Mouse (Mus musculus): Measurements from ENCODE around the gene Cntf. TPM values are rescaled to one million over a fixed set of nuclear protein-coding genes. Genes with fewer than 3 reads are reported as not detected.

Cntf gene
- polyA plus RNA-seq, 1 experiment, result 3.8 TPM

DNA sequence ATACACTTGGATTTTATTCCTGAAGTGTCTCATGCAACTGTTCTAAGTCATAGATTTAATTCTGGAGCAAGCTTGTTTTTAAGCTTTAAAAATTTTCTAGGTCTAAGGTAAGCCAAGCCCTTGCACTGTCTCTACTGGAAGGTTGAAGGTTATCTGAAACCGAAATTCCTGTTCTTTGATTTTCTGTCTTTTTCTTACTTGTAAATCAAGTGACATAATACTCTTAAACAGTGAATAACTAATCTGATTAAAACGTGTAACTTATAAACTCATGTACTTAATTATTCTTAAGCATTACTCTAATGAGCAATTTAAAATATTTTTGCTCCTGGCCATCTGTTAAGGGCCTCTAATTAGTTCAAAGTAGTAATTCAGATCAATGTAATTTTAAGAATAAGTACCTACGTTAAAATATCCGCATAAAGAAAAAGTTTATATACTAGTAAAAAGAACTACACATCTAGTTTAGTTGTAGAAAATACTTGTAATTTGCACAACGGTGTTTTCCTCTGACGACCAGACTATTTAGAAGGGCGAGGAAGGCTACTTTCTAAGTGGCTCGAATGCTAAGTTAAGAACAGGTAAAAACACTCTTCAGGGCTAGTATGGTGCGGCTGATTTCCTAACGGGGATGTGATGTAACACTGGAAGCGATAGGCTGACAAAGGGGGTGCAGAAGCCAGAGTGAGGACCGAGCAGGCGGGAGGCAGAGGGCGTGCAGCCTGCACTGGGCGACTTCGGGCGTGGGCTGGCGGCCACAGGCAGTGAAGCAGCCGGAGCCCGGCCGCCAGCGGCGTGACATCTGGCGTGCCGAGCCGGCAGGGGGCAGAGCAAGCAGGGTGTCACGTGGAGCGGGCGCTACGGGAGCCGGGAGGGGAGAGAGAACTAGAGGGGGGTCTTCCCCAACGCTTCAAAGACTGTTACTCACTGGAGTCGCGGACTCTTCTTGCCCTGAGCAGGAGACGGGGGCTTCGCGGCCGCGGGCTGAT is 28.9 kb upstream of the Cntf start:
- H3K4me3 ChIP-seq (replicated peaks; ENCODE audit: insufficient read depth, low read depth, low read length), result peak overlapping the region; percentile 63
- no peaks in the 10 kb centered on the region for H3K4me1 ChIP-seq (ENCODE audit: control insufficient read depth, insufficient read depth, low read length)
- WGBS, result under 1% methylated on average over 39 of the region's 39 CpGs
- TF ChIP-seq CTCF (IDR thresholded peaks at IDR 0.05; ENCODE audit: borderline replicate concordance, insufficient read depth, low read depth, low read length) (no peak; the same call in 1 of the 2 replicates), POLR2A (IDR thresholded peaks at IDR 0.05; ENCODE audit: borderline replicate concordance, insufficient read depth, low read length) (peak; percentile 19; the same call in 1 of the 2 replicates)
- H3K27ac ChIP-seq (ENCODE audit: insufficient read depth, low read length), result peak overlapping the region; percentile 96
- DNase-seq, result peak; percentile 86 to 88
- no peaks in the 10 kb centered on the region for H3K27me3 ChIP-seq (ENCODE audit: control insufficient read depth, insufficient read depth, low read length)

DNA sequence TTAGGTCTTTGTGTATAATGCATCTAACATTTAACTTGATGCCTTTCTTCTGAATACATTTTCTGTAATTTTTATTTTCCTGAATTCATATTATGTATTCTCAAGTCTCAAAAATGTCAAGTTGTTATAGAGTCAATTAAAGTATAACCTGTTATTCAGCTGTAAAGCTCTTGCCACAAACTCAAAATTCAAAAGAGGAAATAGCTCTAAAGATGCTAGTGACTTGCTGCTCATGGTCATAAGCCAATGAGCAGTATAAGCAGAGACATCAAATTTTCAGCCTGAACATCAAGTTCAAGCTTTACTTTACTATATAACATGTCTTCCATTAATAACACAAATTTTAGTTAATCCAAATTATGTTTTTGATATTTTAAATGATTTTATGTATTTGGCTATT is 26.9 kb upstream of the Cntf start:
- TF ChIP-seq POLR2A (IDR thresholded peaks at IDR 0.05; ENCODE audit: borderline replicate concordance, insufficient read depth, low read length) (no peak), CTCF (IDR thresholded peaks at IDR 0.05; ENCODE audit: borderline replicate concordance, insufficient read depth, low read depth, low read length) (no peak)
- Histone ChIP-seq H3K27me3 (ENCODE audit: control insufficient read depth, insufficient read depth, low read length) (no peaks in the 10 kb centered on the region), H3K4me3 (replicated peaks; ENCODE audit: insufficient read depth, low read depth, low read length) (no peak overlapping the region), H3K27ac (ENCODE audit: insufficient read depth, low read length) (no peak overlapping the region), H3K4me1 (ENCODE audit: control insufficient read depth, insufficient read depth, low read length) (no peaks in the 10 kb centered on the region)
- no peak for DNase-seq

DNA sequence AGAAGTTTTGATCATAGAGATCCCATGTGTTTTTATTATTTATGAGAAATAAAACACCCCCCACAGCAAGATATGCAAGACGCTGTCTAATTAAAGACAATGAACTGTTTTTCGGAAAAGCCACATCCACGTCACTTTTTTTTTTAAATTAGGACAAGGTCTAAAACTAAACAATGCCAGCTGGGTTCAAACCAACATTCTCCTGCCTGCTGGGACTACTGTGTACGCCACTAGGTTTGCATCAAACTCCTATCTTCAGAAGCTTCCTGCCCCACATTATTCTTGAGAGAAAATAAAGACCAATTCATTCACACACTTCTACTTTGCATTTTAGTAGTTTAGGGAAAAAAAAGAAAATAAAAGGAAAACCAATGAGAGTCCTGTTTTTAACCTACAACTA is 22.3 kb upstream of the Cntf start:
- Histone ChIP-seq H3K4me3 (replicated peaks; ENCODE audit: insufficient read depth, low read depth, low read length) (no peak overlapping the region), H3K27me3 (ENCODE audit: control insufficient read depth, insufficient read depth, low read length) (no peaks in the 10 kb centered on the region), H3K4me1 (ENCODE audit: control insufficient read depth, insufficient read depth, low read length) (no peaks in the 10 kb centered on the region), H3K27ac (ENCODE audit: insufficient read depth, low read length) (no peak overlapping the region)
- no peak for TF ChIP-seq POLR2A (IDR thresholded peaks at IDR 0.05; ENCODE audit: borderline replicate concordance, insufficient read depth, low read length)
- no peak for TF ChIP-seq CTCF (IDR thresholded peaks at IDR 0.05; ENCODE audit: borderline replicate concordance, insufficient read depth, low read depth, low read length)
- WGBS, result 7% methylated on average over 4 of the region's 4 CpGs
- DNase-seq, result peak in 1 of 2 experiments; percentile 58

DNA sequence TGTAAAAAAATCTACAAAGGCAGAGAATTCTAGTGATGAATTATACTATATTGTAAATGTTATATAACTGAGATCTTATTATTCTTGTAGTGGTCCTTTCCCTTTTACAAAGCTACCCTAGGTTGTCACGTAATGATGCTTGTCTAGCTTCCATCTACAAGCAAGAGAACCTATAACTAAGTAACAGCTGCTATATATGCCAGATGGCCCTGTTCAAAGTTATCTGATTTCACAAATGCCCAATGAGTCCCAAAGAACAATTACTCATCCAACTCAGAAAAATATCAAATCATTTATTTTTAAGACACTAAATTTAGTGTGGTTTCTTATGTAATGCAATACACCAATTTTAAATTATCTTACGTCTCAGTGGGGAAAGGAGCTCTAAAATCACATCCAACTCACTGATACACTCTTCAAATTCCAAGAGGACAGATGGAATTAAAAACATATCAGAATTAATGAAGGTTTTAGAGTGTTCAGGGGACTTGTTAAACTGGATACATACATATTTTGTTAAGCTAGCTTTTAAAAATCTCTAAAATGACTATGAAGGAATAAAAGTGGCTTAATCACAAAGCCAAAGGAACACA is 21.5 kb upstream of the Cntf start:
- Histone ChIP-seq H3K4me1 (ENCODE audit: control insufficient read depth, insufficient read depth, low read length) (no peaks in the 10 kb centered on the region), H3K27ac (ENCODE audit: insufficient read depth, low read length) (no peak overlapping the region), H3K27me3 (ENCODE audit: control insufficient read depth, insufficient read depth, low read length) (no peaks in the 10 kb centered on the region), H3K4me3 (replicated peaks; ENCODE audit: insufficient read depth, low read depth, low read length) (no peak overlapping the region)
- 18% methylated on average over 2 of the region's 2 CpGs for WGBS
- peak in 1 of 2 experiments; percentile 25 for DNase-seq
- TF ChIP-seq CTCF (IDR thresholded peaks at IDR 0.05; ENCODE audit: borderline replicate concordance, insufficient read depth, low read depth, low read length), result no peak
- no peak for TF ChIP-seq POLR2A (IDR thresholded peaks at IDR 0.05; ENCODE audit: borderline replicate concordance, insufficient read depth, low read length)

DNA sequence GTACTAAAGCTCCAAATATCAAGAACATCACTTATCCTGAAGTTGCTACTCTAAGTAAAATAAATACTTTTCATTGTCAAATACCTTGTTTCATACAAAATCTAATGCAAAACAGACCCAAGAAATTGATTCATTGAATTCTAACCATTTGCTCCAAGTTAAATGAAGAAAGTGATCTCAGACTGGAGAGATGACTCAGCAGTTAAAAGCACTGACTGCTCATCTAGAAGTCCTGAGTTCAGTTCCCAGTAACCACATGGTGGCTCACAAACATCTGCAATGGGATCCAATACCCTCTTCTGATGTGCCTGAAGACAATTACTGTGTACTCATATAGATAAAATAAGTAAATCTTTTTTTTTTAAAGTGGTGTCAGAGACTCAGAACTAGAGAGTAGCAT is 15.0 kb upstream of the Cntf start:
- no peak for TF ChIP-seq POLR2A (IDR thresholded peaks at IDR 0.05; ENCODE audit: borderline replicate concordance, insufficient read depth, low read length)
- no peak for TF ChIP-seq CTCF (IDR thresholded peaks at IDR 0.05; ENCODE audit: borderline replicate concordance, insufficient read depth, low read depth, low read length)
- no peak for DNase-seq
- Histone ChIP-seq H3K4me1 (ENCODE audit: control insufficient read depth, insufficient read depth, low read length) (no peaks in the 10 kb centered on the region), H3K27ac (ENCODE audit: insufficient read depth, low read length) (no peak overlapping the region), H3K4me3 (replicated peaks; ENCODE audit: insufficient read depth, low read depth, low read length) (no peak overlapping the region), H3K27me3 (ENCODE audit: control insufficient read depth, insufficient read depth, low read length) (no peaks in the 10 kb centered on the region)

DNA sequence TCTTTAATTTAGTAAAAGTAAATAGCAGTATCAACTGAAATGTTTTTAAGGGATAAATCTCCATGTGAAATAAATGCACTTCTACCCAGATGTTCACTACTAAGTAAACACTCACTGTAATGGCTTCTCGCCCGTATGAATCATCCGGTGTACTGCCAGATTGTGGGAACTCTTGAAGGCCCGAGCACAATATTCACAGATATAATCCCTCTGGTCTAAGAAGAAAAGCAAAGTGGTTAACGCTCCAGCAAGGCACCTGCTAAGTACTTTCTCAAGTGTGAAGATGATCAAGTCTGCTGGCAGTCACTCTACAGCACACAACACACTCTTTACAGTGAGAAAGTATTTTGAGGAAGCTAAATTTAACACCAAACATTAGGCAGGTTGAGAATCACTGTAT is 5.5 kb upstream of the Cntf start:
- H3K4me3 ChIP-seq (replicated peaks; ENCODE audit: insufficient read depth, low read depth, low read length), result no peak overlapping the region
- TF ChIP-seq POLR2A (IDR thresholded peaks at IDR 0.05; ENCODE audit: borderline replicate concordance, insufficient read depth, low read length), result no peak
- no peak for TF ChIP-seq CTCF (IDR thresholded peaks at IDR 0.05; ENCODE audit: borderline replicate concordance, insufficient read depth, low read depth, low read length)
- H3K27ac ChIP-seq (ENCODE audit: insufficient read depth, low read length), result no peak overlapping the region
- WGBS, result 64% methylated on average over 5 of the region's 5 CpGs
- H3K4me1 ChIP-seq (ENCODE audit: control insufficient read depth, insufficient read depth, low read length), result no peaks in the 10 kb centered on the region
- DNase-seq, result no peak
- no peaks in the 10 kb centered on the region for H3K27me3 ChIP-seq (ENCODE audit: control insufficient read depth, insufficient read depth, low read length)

DNA sequence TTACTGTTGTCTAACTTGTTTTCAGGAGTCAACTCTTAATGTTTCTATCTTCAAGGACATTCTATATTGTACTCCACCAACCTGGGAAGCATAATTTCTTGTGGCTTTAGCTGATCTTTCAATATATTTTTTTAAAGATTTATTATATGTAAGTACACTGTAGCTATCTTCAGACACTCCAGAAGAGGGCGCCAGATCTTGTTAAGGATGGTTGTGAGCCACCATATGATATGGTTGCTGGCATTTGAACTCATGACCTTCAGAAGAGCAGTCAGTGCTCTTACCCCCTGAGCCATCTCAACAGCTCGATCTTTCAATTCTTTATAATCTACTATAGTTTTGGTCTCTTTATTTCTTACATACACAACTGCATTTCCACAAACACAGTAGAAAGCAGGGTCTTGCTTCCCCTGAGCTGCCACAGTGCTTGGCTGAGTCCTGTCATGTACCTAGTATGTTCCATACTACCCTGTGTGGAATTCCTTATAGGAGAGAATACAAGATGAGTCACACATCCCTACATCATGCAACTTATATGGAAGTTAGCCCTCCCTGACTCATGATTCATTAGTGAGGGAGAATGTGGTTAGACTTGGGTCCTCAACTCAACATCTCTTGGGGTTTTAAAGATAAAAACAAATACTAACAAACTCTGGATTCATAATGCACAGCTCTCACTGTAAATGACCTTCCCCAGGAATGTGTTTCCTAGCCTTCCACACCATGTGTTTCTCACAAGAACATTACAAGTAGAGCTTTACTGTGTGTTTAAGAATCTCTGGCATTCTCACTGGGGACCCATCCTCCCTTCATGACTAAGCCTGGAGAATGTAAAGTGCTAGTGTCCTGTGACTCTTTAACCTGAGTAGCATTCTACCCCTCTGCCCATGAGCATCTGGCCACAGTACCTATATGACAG is 3.0 kb downstream of the Cntf start:
- Histone ChIP-seq H3K27me3 (ENCODE audit: control insufficient read depth, insufficient read depth, low read length) (no peaks in the 10 kb centered on the region), H3K4me1 (ENCODE audit: control insufficient read depth, insufficient read depth, low read length) (peaks cover 6% of the 10 kb centered on the region; the same call in 1 of the 2 replicates), H3K27ac (ENCODE audit: insufficient read depth, low read length) (no peak overlapping the region), H3K4me3 (replicated peaks; ENCODE audit: insufficient read depth, low read depth, low read length) (no peak overlapping the region)
- no peak for TF ChIP-seq POLR2A (IDR thresholded peaks at IDR 0.05; ENCODE audit: borderline replicate concordance, insufficient read depth, low read length)
- TF ChIP-seq CTCF (IDR thresholded peaks at IDR 0.05; ENCODE audit: borderline replicate concordance, insufficient read depth, low read depth, low read length), result no peak
- 62% methylated on average over 2 of the region's 2 CpGs for WGBS
- DNase-seq, result no peak
